Mouse (Mus musculus) frontal cortex, postnatal 36 days (tissue): Measurements from ENCODE around the gene Klf12.
"Not testable (repeated sequence)": the region's sequence is repeated elsewhere in the genome, so short reads cannot be mapped to it uniquely, and the experiment has no call there.

Source experiments
- DNase-seq, 2 experiments: peaks; one replicate each; pipeline ENCODE4 v3.0.0; 2022; ENCODE audit warnings: low spot score in 2 of 2

The Klf12 gene

GRCm38 (mm10) chr14:99885562-99885961, 398.9 kb downstream of the Klf12 start:
- no peak for DNase-seq

- no peak for DNase-seq
These were observed 399.4 kb downstream of the Klf12 start for GRCm38 (mm10) chr14:99885128-99885527.

- no peak for DNase-seq
These were observed 407.5 kb downstream of the Klf12 start for GRCm38 (mm10) chr14:99876791-99877578.

- no peak for DNase-seq
These were observed 410.8 kb downstream of the Klf12 start for GRCm38 (mm10) chr14:99873725-99874124.

- no peak for DNase-seq
These were observed 428.1 kb downstream of the Klf12 start for GRCm38 (mm10) chr14:99856158-99857011.

- not testable (repeated sequence) for DNase-seq
These were observed 430.0 kb downstream of the Klf12 start for GRCm38 (mm10) chr14:99854467-99854807.

GRCm38 (mm10) chr14:99853769-99854466, 430.6 kb downstream of the Klf12 start:
- DNase-seq: not testable (repeated sequence)

- DNase-seq: no peak
These were observed 434.1 kb downstream of the Klf12 start for GRCm38 (mm10) chr14:99850350-99850749.

GRCm38 (mm10) chr14:99847502-99847901, 437.0 kb downstream of the Klf12 start:
- no peak for DNase-seq

GRCm38 (mm10) chr14:99826713-99827112, 457.8 kb downstream of the Klf12 start:
- no peak for DNase-seq
